Mouse (Mus musculus) limb, embryonic 11.5 days (tissue): Measurements from ENCODE around the gene Clmn. TPM values are rescaled to one million over a fixed set of nuclear protein-coding genes. Genes with fewer than 3 reads are reported as not detected.
A peak's percentile ranks its signal among the peaks of the same experiment; 100 is the strongest.

ENCODE experiments used
- ATAC-seq: fragments of 200-750 bp; cut with Nextera tagmentation; 2 replicates; pipeline ENCODE4 v1.8.0; 2017; ENCODE audit warnings: low read depth; ENCODE audit not compliant: insufficient number of reproducible peaks, low FRiP score, low TSS enrichment
- DNase-seq: peaks from one replicate; pipeline ENCODE4 v3.0.0-alpha.2; 2015; ENCODE audit warnings: low spot score
- H3K27ac ChIP-seq: fragments of 300-500 bp; sonication (generic); replicated peaks from 2 replicates; pipeline ENCODE4 v1.5.1; 2014; ENCODE audit warnings: low read depth, mild to moderate bottlenecking, low read length
- H3K27me3 ChIP-seq: fragments of 300-500 bp; sonication (generic); 2 replicates; pipeline ENCODE4 v1.6.1; 2014; ENCODE audit warnings: mild to moderate bottlenecking, low read length, mixed read lengths; ENCODE audit not compliant: control insufficient read depth, insufficient read depth
- H3K36me3 ChIP-seq: fragments of 300-500 bp; sonication (generic); 2 replicates; pipeline ENCODE4 v1.6.1; 2014; ENCODE audit warnings: mild to moderate bottlenecking, low read length, moderate library complexity, mixed read lengths; ENCODE audit not compliant: control insufficient read depth, insufficient read depth
- H3K4me1 ChIP-seq: fragments of 300-500 bp; sonication (generic); 2 replicates; pipeline ENCODE4 v1.6.1; 2014; ENCODE audit warnings: low read length, mixed read lengths; ENCODE audit not compliant: control insufficient read depth, insufficient read depth
- H3K4me2 ChIP-seq: fragments of 300-500 bp; sonication (generic); 2 replicates; pipeline ENCODE4 v1.6.1; 2014; ENCODE audit warnings: low read depth, mild to moderate bottlenecking, moderate library complexity; ENCODE audit not compliant: severe bottlenecking
- H3K4me3 ChIP-seq: fragments of 300-500 bp; sonication (generic); 2 replicates; pipeline ENCODE4 v1.5.1; 2014; ENCODE audit warnings: low read depth, low read length
- H3K9ac ChIP-seq: fragments of 300-500 bp; sonication (generic); 2 replicates; pipeline ENCODE4 v1.6.1; 2014; ENCODE audit warnings: mild to moderate bottlenecking, low read length
- H3K9me3 ChIP-seq: fragments of 300-500 bp; sonication (generic); 2 replicates; pipeline ENCODE4 v1.6.1; 2016; ENCODE audit warnings: low read length; ENCODE audit not compliant: control insufficient read depth
- WGBS: fragments of 180-500 bp; shearing (Covaris S2); extraction: QIAGEN DNeasy Blood & Tissue Kit; methylation state at CpG from one replicate; pipeline ENCODE4 v1.1.7; 2014; 5-methylcytosine and 5-hydroxymethylcytosine counted together
- polyA plus RNA-seq: library from polyadenylated mRNA; unstranded; fragments of >200 nt; fragmentation: Nextera tagmentation; extraction: Ambion mirVana; gene quantifications from 2 replicates; pipeline ENCODE4 v1.2.1, GENCODE M21; 2014

The Clmn gene
- polyA plus RNA-seq, 1 experiment from 2014 or later: 5.9 TPM

GRCm38 (mm10) chr12:104890066-104890465, 25.2 kb upstream of the Clmn start:
- no peaks in the 10 kb centered on the region for H3K27me3 ChIP-seq
- H3K4me2 ChIP-seq: no peak overlapping the region
- no peaks in the 10 kb centered on the region for H3K36me3 ChIP-seq
- WGBS: 59% methylated on average over 8 of the region's 8 CpGs
- H3K4me1 ChIP-seq: no peaks in the 10 kb centered on the region
- no peak for ATAC-seq
- H3K9me3 ChIP-seq: no peaks in the 10 kb centered on the region
- H3K9ac ChIP-seq: no peak overlapping the region
- DNase-seq: peak; percentile 45
- no peak overlapping the region for H3K4me3 ChIP-seq
- H3K27ac ChIP-seq: peak overlapping the region; percentile 39; the same call in 1 of the 2 replicates

GRCm38 (mm10) chr12:104886104-104886503, 21.2 kb upstream of the Clmn start:
- H3K4me1 ChIP-seq: no peaks in the 10 kb centered on the region
- ATAC-seq: no peak
- 91% methylated on average over 7 of the region's 7 CpGs for WGBS

GRCm38 (mm10) chr12:104882533-104882932, 17.7 kb upstream of the Clmn start:
- ATAC-seq (no peak), DNase-seq (no peak)
- WGBS: 74% methylated on average over 5 of the region's 5 CpGs
- H3K27ac ChIP-seq: no peak overlapping the region
- no peaks in the 10 kb centered on the region for H3K4me1 ChIP-seq
- no peaks in the 10 kb centered on the region for H3K27me3 ChIP-seq
- no peaks in the 10 kb centered on the region for H3K9me3 ChIP-seq
- H3K4me2 ChIP-seq: no peak overlapping the region
- no peak overlapping the region for H3K9ac ChIP-seq
- H3K4me3 ChIP-seq: no peak overlapping the region
- no peaks in the 10 kb centered on the region for H3K36me3 ChIP-seq

More at GRCm38 (mm10) chr12:104886104-104886503, 21.2 kb upstream of the Clmn start:
- no peak for DNase-seq
- Histone ChIP-seq H3K4me3 (no peak overlapping the region), H3K4me2 (no peak overlapping the region), H3K36me3 (no peaks in the 10 kb centered on the region), H3K27ac (no peak overlapping the region), H3K27me3 (no peaks in the 10 kb centered on the region), H3K9me3 (no peaks in the 10 kb centered on the region), H3K9ac (no peak overlapping the region)

DNA sequence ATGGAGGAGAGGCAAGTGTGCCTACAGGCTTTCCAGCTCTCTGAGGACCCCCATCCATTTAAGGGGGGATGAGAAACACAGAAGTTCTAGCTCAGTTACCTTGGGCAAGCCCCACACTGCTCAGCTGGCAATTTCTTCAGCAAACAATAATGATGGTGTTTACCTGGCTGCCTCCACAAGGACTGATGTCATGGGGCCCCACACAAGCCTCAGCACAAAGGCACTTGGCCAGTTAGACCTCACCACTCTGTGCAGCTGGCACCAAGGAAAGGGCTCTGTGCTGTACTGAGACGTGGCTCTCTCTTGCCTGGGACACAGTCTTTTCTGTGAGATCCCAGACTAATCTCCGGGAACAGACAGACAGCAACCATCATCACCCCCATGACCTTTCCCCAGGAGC, 17.2 kb upstream of the Clmn start:
- Histone ChIP-seq H3K9me3 (no peaks in the 10 kb centered on the region), H3K4me2 (no peak overlapping the region), H3K36me3 (no peaks in the 10 kb centered on the region), H3K27ac (no peak overlapping the region), H3K9ac (no peak overlapping the region), H3K4me1 (no peaks in the 10 kb centered on the region), H3K4me3 (no peak overlapping the region), H3K27me3 (no peaks in the 10 kb centered on the region)
- WGBS: 54% methylated on average over 2 of the region's 2 CpGs
- ATAC-seq: no peak
- DNase-seq: no peak

DNA sequence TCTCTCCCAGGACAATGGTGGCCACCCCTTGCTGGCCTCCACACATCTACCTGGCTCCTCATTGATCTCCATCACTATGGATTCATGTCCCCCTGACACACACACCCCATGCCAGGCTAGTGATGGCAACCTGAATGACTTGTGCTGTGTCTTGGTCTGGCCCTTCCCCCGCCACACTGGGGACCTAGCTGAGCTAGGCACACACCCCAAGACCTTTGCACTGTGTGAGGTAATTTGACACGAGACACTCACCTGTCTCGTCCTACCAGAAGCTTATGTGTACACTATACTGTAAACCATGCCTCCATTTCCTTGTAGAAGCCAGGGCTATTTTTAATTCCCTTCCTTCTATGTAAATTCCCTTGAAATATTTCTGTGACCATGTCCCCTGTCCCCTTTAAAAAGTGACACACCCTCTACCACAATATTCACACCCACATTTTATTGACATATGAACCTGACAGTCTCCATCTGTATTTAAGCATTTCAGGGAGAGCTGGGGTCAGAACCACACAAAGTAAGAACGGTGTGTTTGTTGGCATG, 16.7 kb upstream of the Clmn start:
- H3K27me3 ChIP-seq: no peaks in the 10 kb centered on the region
- H3K9me3 ChIP-seq: no peaks in the 10 kb centered on the region
- H3K27ac ChIP-seq: no peak overlapping the region
- ATAC-seq (no peak), DNase-seq (no peak)
- no peak overlapping the region for H3K9ac ChIP-seq
- 82% methylated on average over 4 of the region's 4 CpGs for WGBS
- no peaks in the 10 kb centered on the region for H3K36me3 ChIP-seq
- H3K4me1 ChIP-seq: no peaks in the 10 kb centered on the region
- no peak overlapping the region for H3K4me2 ChIP-seq
- no peak overlapping the region for H3K4me3 ChIP-seq

DNA sequence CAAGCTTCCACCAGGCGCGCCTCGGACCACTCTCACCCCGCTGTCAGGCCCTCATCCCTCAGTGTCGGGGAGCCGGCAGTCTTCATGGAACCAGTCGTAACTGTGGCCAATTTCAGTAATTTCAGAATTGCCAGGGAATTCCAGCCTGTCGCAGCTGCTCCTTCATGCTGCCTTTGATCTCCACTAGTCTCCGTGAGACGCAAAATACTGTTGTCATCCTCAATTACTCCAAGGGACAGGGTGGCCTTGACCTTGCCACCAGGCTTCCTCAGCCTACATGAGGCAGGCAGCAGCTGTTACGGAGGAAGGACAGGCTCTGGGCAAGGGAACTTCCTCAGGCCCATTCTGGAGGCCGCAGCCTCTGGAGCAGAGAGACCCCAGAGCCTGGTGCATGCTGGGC, 15.5 kb upstream of the Clmn start:
- H3K9ac ChIP-seq: no peak overlapping the region
- ATAC-seq (no peak), DNase-seq (no peak)
- H3K4me3 ChIP-seq: no peak overlapping the region
- no peak overlapping the region for H3K27ac ChIP-seq
- no peak overlapping the region for H3K4me2 ChIP-seq
- H3K4me1 ChIP-seq: no peaks in the 10 kb centered on the region
- no peaks in the 10 kb centered on the region for H3K9me3 ChIP-seq
- no peaks in the 10 kb centered on the region for H3K36me3 ChIP-seq
- 48% methylated on average over 12 of the region's 12 CpGs for WGBS
- H3K27me3 ChIP-seq: no peaks in the 10 kb centered on the region

DNA sequence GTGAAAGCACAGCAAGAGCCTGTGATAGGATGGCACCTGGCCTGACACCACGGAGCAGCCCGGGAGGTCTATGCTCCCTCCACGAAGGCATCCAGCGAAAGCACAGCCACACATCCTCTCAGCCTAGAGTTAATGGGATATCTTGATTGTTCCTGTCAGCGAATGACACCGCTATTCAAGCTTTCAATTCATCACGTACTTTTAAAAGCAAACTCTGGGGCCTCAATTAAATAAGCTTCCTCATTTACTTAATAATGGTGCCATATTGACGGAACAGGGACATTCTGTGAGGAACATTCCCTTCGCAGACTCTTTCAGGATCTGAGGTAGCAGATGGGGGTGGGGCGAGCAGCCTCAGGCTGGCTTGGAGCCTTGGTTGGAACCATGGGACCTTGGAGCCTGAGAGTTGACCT, 14.7 kb upstream of the Clmn start:
- no peak overlapping the region for H3K4me3 ChIP-seq
- WGBS: 53% methylated on average over 10 of the region's 10 CpGs
- H3K27me3 ChIP-seq: no peaks in the 10 kb centered on the region
- ATAC-seq: no peak
- no peaks in the 10 kb centered on the region for H3K36me3 ChIP-seq
- H3K27ac ChIP-seq: no peak overlapping the region
- DNase-seq: no peak
- H3K9me3 ChIP-seq: no peaks in the 10 kb centered on the region
- no peak overlapping the region for H3K4me2 ChIP-seq
- no peaks in the 10 kb centered on the region for H3K4me1 ChIP-seq
- no peak overlapping the region for H3K9ac ChIP-seq

DNA sequence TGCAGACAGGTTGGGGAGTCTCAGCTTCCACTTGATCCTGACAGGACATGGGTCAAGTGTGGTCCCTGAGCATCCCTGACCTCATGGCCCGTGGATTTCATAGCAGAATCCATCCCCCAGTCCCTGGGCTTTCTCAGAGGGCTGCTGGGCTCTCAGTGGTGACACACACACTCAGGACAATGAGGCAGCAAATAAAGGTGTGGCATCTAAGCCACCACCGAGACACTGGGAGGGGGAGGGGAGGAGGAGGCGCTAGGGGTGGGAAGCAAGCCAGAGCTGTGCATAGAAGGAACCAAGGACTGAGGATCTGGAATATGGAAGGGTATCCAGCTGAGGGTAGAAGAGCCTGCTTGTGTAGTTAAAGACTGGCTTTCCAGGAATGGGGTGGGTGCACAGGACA, 11.2 kb upstream of the Clmn start:
- DNase-seq (no peak), ATAC-seq (no peak)
- H3K9ac ChIP-seq: no peak overlapping the region
- H3K36me3 ChIP-seq: no peaks in the 10 kb centered on the region
- no peak overlapping the region for H3K4me3 ChIP-seq
- H3K27me3 ChIP-seq: no peaks in the 10 kb centered on the region
- no peak overlapping the region for H3K4me2 ChIP-seq
- WGBS: 59% methylated on average over 3 of the region's 3 CpGs
- no peak overlapping the region for H3K27ac ChIP-seq
- no peaks in the 10 kb centered on the region for H3K4me1 ChIP-seq
- no peaks in the 10 kb centered on the region for H3K9me3 ChIP-seq

- H3K36me3 ChIP-seq: no peaks in the 10 kb centered on the region
- no peak overlapping the region for H3K4me3 ChIP-seq
- no peak overlapping the region for H3K27ac ChIP-seq
- no peak overlapping the region for H3K4me2 ChIP-seq
- DNase-seq (no peak), ATAC-seq (no peak)
- H3K9me3 ChIP-seq: no peaks in the 10 kb centered on the region
- H3K4me1 ChIP-seq: no peaks in the 10 kb centered on the region
- H3K9ac ChIP-seq: no peak overlapping the region
- 91% methylated on average over 6 of the region's 6 CpGs for WGBS
- no peaks in the 10 kb centered on the region for H3K27me3 ChIP-seq
These were observed 7.1 kb upstream of the Clmn start for GRCm38 (mm10) chr12:104871987-104872386.
